Mouse (Mus musculus): ENCODE data around the gene Aifm3. TPM values are rescaled to one million over a fixed set of nuclear protein-coding genes. Genes with fewer than 3 reads are reported as not detected.
A peak's percentile ranks its signal among the peaks of the same experiment; 100 is the strongest.
"Not testable (repeated sequence)": the region's sequence is repeated elsewhere in the genome, so short reads cannot be mapped to it uniquely, and the experiment has no call there.

Aifm3 gene
- polyA plus RNA-seq, 1 experiment from 2014 or later: 3.8 TPM

GRCm38 (mm10) chr16:17553910-17554685 lies 64.7 kb downstream of the Aifm3 start:
- ATAC-seq (replicated peaks; ENCODE audit: low FRiP score) (peak; percentile 82), DNase-seq (ENCODE audit: low spot score) (peak; percentile 75)
- Histone ChIP-seq H3K9me3 (ENCODE audit: control insufficient read depth, low read length) (no peaks in the 10 kb centered on the region), H3K4me1 (replicated peaks; ENCODE audit: control insufficient read depth, insufficient read depth, low read length) (peaks cover 29% of the 10 kb centered on the region), H3K4me2 (ENCODE audit: low read depth, low read length, severe bottlenecking) (peak overlapping the region; percentile 40), H3K27ac (ENCODE audit: low read depth, low read length) (peak overlapping the region; percentile 69), H3K9ac (ENCODE audit: low read length) (peak overlapping the region; percentile 33), H3K4me3 (ENCODE audit: low read depth, low read length) (0 out of 2 replicates have a peak overlapping the region, but pooled peaks have one; percentile 9), H3K36me3 (ENCODE audit: control insufficient read depth, insufficient read depth, low read length) (no peaks in the 10 kb centered on the region), H3K27me3 (ENCODE audit: control insufficient read depth, insufficient read depth, low read length) (no peaks in the 10 kb centered on the region)
- 6% methylated on average over 18 of the region's 18 CpGs for WGBS

DNA sequence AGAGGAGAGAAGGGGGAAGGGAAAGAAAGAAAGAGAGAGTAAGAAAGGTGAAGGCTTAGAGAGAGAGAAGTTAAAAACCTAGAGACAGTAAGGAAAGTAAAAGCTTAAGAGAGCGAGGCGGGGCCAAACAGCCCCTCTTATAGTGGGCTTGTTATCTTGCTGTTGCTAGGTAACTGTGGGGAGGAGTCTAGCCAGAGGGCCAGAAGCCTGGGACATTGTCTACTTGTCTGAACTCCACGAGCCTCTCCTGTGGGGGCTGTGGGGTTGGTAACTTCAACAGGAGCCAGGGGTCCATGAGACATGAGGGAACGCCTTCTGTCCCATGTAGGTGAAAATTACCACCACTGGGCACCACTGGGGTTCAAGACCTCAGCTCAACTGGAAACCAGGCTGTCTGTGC lies 65.3 kb downstream of the Aifm3 start:
- peaks cover 31% of the 10 kb centered on the region for H3K4me1 ChIP-seq (replicated peaks; ENCODE audit: control insufficient read depth, insufficient read depth, low read length)
- not testable (repeated sequence) for H3K9me3 ChIP-seq (ENCODE audit: control insufficient read depth, low read length); H3K36me3 ChIP-seq (ENCODE audit: control insufficient read depth, insufficient read depth, low read length); H3K4me3 ChIP-seq (ENCODE audit: low read depth, low read length); H3K27me3 ChIP-seq (ENCODE audit: control insufficient read depth, insufficient read depth, low read length); H3K9ac ChIP-seq (ENCODE audit: low read length)
- H3K4me2 ChIP-seq (ENCODE audit: low read depth, low read length, severe bottlenecking): peak overlapping the region; percentile 40; the same call in 1 of the 2 replicates
- peak overlapping the region; percentile 69; the same call in 1 of the 2 replicates for H3K27ac ChIP-seq (ENCODE audit: low read depth, low read length)
- WGBS: 9% methylated on average over 4 of the region's 4 CpGs
- ATAC-seq (replicated peaks; ENCODE audit: low FRiP score) (peak; percentile 59), DNase-seq (ENCODE audit: low spot score) (peak; percentile 66)

DNA sequence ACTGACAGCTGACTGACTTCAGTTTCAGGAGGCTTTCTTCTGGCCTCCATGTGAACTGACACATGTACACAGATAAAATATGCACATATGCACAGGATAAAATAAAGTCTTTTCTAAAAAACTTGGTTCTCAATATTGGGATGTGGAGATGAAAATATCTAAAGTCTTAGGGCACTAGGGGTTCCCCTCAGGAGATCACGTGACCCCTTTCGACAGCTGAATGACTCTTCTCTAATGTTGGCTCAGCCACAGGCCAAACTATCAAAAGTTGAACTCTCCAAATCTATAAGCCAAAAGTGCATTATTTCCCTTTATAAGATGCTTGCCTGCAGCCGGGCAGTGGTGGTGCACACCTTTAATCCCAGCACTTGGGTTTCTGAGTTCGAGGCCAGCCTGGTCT lies 66.8 kb downstream of the Aifm3 start:
- Histone ChIP-seq H3K4me3 (ENCODE audit: low read depth, low read length) (no peak overlapping the region), H3K27ac (ENCODE audit: low read depth, low read length) (no peak overlapping the region), H3K27me3 (ENCODE audit: control insufficient read depth, insufficient read depth, low read length) (no peaks in the 10 kb centered on the region), H3K36me3 (ENCODE audit: control insufficient read depth, insufficient read depth, low read length) (no peaks in the 10 kb centered on the region), H3K4me1 (replicated peaks; ENCODE audit: control insufficient read depth, insufficient read depth, low read length) (peaks cover 33% of the 10 kb centered on the region), H3K9me3 (ENCODE audit: control insufficient read depth, low read length) (no peaks in the 10 kb centered on the region), H3K9ac (ENCODE audit: low read length) (no peak overlapping the region), H3K4me2 (ENCODE audit: low read depth, low read length, severe bottlenecking) (no peak overlapping the region)
- DNase-seq (ENCODE audit: low spot score): no peak
- ATAC-seq (replicated peaks; ENCODE audit: low FRiP score): no peak
- WGBS: 87% methylated on average over 4 of the region's 4 CpGs

- H3K36me3 ChIP-seq (ENCODE audit: control insufficient read depth, insufficient read depth, low read length): no peaks in the 10 kb centered on the region
- ATAC-seq (replicated peaks; ENCODE audit: low FRiP score): no peak
- peaks cover 35% of the 10 kb centered on the region for H3K4me1 ChIP-seq (replicated peaks; ENCODE audit: control insufficient read depth, insufficient read depth, low read length)
- H3K9me3 ChIP-seq (ENCODE audit: control insufficient read depth, low read length): no peaks in the 10 kb centered on the region
- whole genome bisulfite sequencing: 69% methylated on average over 4 of the region's 4 CpGs
- no peak overlapping the region for H3K4me2 ChIP-seq (ENCODE audit: low read depth, low read length, severe bottlenecking)
- peak; percentile 36 for DNase-seq (ENCODE audit: low spot score)
- no peak overlapping the region for H3K27ac ChIP-seq (ENCODE audit: low read depth, low read length)
- no peak overlapping the region for H3K4me3 ChIP-seq (ENCODE audit: low read depth, low read length)
- H3K27me3 ChIP-seq (ENCODE audit: control insufficient read depth, insufficient read depth, low read length): no peaks in the 10 kb centered on the region
- H3K9ac ChIP-seq (ENCODE audit: low read length): no peak overlapping the region
Observed at GRCm38 (mm10) chr16:17556907-17557306, 67.5 kb downstream of the Aifm3 start.

Other genes with a start within 250 kb of the Aifm3 start
- gene Tmem191c, start 213.5 kb upstream of the Aifm3 start, polyA plus RNA-seq (2014; fragmentation: Nextera tagmentation; extraction: Ambion mirVana): 7.7 and 10.5 TPM in 2 replicates
- 0.20 and 0.48 TPM in 2 replicates for gene Serpind1, start 158.2 kb upstream of the Aifm3 start, polyA plus RNA-seq (2014; fragmentation: Nextera tagmentation; extraction: Ambion mirVana)
- gene Snap29, start 83.6 kb upstream of the Aifm3 start, polyA plus RNA-seq (2014; fragmentation: Nextera tagmentation; extraction: Ambion mirVana): 6.7 and 6.9 TPM in 2 replicates
- gene Pi4ka, start 83.3 kb upstream of the Aifm3 start, polyA plus RNA-seq (2014; fragmentation: Nextera tagmentation; extraction: Ambion mirVana): 49.3 and 54.3 TPM in 2 replicates
- 96.7 and 102 TPM in 2 replicates for gene Crkl, start 37.6 kb upstream of the Aifm3 start, polyA plus RNA-seq (2014; fragmentation: Nextera tagmentation; extraction: Ambion mirVana)
- gene Lztr1, start 19.1 kb downstream of the Aifm3 start, polyA plus RNA-seq (2014; fragmentation: Nextera tagmentation; extraction: Ambion mirVana): 97.5 and 106 TPM in 2 replicates
- gene Thap7, start 41.5 kb downstream of the Aifm3 start, polyA plus RNA-seq (2014; fragmentation: Nextera tagmentation; extraction: Ambion mirVana): 50.2 and 55.6 TPM in 2 replicates
- 0.12 and 0.57 TPM in 2 replicates for gene Lrrc74b, start 71.6 kb downstream of the Aifm3 start, polyA plus RNA-seq (2014; fragmentation: Nextera tagmentation; extraction: Ambion mirVana)
- 0.35 and 0.75 TPM in 2 replicates for gene P2rx6, start 72.3 kb downstream of the Aifm3 start, polyA plus RNA-seq (2014; fragmentation: Nextera tagmentation; extraction: Ambion mirVana)
- 3.1 and 4.0 TPM in 2 replicates for gene Slc7a4, start 93.6 kb downstream of the Aifm3 start, polyA plus RNA-seq (2014; fragmentation: Nextera tagmentation; extraction: Ambion mirVana)
- 61.1 and 69.1 TPM in 2 replicates for gene Smpd4, start 129.7 kb downstream of the Aifm3 start, polyA plus RNA-seq (2014; fragmentation: Nextera tagmentation; extraction: Ambion mirVana)
- gene Ccdc74a, start 156.9 kb downstream of the Aifm3 start, polyA plus RNA-seq (2014; fragmentation: Nextera tagmentation; extraction: Ambion mirVana): 5.3 and 7.9 TPM in 2 replicates
- 48.1 and 50.9 TPM in 2 replicates for gene Med15, start 243.3 kb downstream of the Aifm3 start, polyA plus RNA-seq (2014; fragmentation: Nextera tagmentation; extraction: Ambion mirVana)